Mouse (Mus musculus) E14TG2a.4 (cell line): ENCODE data around the gene Zbtb37.

ENCODE experiments used
- CTCF ChIP-seq: conservative IDR thresholded peaks from 2 replicates; pipeline ENCODE4 v1.5.1; 2014; ENCODE audit warnings: low read length
- NANOG ChIP-seq: IDR thresholded peaks from 2 replicates; pipeline ENCODE4 v1.6.1; 2014; ENCODE audit warnings: borderline replicate concordance, low read length, mixed read lengths
- POU5F1 ChIP-seq: IDR thresholded peaks from 2 replicates; pipeline ENCODE4 v1.6.1; 2014; ENCODE audit warnings: low read length, borderline replicate concordance

DNA sequence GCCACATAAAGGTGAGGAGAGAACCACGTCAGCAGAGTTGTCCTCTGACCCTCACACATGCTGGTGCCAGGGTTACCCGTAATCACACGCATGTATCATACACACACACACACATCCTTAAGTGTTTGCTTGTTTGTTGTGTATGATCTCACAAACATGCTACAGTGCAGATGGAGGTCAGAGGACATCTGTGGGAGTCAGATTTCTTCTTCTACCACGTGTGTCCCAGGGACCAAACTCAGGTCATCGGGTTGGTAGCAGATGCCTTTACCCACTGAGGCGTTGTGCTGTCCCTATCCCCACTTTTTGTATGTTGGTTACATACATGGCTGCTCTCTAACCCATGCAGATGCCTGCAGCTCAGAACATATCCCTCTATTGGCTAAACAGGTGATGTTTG is 49.2 kb downstream of the Zbtb37 start:
- TF ChIP-seq CTCF, result no peak
- TF ChIP-seq POU5F1, result no peak
- TF ChIP-seq NANOG, result no peak
